Mouse (Mus musculus) adrenal gland, postnatal 25 days (tissue): ENCODE measurements around the gene Rps23. TPM values are rescaled to one million over a fixed set of nuclear protein-coding genes. Genes with fewer than 3 reads are reported as not detected.

ENCODE experiments used
- DNase-seq: peaks from one replicate; pipeline ENCODE4 v3.0.0; 2021; ENCODE audit warnings: mixed read lengths
- total RNA-seq: library from RNA; stranded (reverse); gene quantifications from 2 replicates; pipeline ENCODE4 v1.2.3, GENCODE M21; 2021

Rps23 gene
- total RNA-seq, 1 experiment from 2014 or later, result 412 TPM

DNA sequence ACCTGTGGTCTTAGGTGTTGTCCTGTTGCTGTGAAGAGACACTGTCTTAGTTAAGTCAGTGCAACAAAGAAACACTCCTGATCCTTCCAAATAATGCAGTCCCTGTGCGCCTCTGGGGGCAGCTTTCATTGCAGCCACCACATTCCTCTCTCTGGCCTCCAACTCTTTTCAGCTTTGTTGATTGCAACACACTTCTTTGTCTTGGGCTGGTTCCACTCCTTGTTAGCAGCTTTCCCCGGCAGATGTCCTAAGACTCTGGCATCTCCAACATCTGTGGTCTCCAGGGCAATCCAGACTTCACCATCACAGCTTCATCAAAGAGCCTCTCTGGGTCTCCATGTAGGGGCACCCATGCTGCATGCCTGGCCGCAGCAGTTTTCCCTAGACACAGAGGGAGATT is 10.5 kb downstream of the Rps23 start:
- no peak for DNase-seq

DNA sequence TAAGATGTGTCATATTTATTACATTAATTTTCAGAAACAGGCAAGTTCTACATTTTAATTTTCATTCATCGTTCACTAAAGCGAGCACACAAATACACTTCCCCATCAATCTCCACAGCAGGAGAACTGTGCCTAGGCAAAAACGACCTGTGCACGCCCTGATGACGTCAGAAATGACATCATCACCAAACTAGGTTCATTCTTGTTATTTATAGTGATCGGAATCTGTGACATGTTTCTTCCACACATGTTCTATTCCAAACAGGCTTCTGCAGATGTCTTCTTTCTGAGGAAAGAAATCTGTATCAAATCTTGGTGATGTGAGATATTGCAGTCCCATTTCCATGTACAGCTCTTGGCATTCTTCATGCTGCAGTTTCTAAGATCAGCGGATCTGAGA is 13.1 kb downstream of the Rps23 start:
- DNase-seq, result no peak

DNA sequence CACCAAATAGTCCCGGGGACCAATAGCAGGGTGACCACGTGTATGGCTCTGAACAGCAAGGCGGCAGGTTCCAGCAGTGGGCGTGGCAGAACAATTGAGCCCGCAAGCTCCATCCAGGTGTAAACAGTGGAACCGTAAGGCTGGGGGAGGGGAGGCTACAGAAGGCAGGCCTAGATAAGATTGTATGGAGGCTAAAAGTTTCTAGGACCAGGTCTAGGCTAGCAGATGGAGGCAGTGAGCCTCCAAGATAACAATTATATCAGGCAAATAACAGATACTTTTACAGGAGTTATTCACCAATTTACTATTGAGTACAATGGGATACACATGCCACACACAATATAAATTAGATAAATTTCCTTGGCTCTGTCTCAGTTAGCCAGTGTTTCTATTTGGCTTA is 16.4 kb downstream of the Rps23 start:
- no peak for DNase-seq

DNA sequence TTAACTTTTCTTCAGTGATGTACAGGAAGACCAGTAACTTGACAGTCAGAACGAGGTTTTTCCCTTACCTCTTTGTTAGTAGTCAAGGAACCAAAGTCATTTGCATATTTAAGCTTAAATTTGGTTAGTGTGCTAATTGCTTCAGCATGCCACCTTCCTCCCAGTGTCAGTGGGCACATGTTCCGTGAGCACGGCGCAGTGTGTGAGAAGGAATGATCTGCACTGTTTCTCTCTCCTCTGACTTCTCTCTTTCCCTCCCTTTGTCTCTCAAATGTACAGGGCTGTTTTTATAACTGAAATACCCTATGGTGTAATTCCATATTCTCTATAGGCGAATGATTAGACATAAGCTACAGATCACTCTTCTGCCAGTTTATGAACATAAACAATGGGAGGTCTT is 16.8 kb downstream of the Rps23 start:
- DNase-seq, result no peak

- DNase-seq, result no peak
Measured at GRCm38 (mm10) chr13:90958894-90959293, 36.1 kb downstream of the Rps23 start.

DNA sequence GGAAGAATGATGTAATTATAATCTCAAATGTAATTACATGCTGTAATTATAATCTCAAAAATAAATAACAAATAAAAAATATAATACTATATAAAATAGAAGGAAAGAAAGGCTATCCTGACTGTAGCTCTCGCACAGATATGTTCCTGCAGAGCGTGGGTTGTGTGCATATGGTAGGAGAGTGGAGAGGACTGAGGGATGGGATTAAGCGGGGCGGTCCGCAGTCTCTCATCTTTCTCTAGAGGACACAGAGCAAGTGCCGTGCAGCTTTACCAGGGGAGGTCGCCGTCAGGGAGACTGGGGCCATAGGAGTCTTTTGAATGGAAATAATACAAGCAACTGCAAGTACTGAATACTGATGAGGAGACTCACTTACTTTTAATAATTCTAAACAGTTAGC is 37.8 kb downstream of the Rps23 start:
- no peak for DNase-seq

DNA sequence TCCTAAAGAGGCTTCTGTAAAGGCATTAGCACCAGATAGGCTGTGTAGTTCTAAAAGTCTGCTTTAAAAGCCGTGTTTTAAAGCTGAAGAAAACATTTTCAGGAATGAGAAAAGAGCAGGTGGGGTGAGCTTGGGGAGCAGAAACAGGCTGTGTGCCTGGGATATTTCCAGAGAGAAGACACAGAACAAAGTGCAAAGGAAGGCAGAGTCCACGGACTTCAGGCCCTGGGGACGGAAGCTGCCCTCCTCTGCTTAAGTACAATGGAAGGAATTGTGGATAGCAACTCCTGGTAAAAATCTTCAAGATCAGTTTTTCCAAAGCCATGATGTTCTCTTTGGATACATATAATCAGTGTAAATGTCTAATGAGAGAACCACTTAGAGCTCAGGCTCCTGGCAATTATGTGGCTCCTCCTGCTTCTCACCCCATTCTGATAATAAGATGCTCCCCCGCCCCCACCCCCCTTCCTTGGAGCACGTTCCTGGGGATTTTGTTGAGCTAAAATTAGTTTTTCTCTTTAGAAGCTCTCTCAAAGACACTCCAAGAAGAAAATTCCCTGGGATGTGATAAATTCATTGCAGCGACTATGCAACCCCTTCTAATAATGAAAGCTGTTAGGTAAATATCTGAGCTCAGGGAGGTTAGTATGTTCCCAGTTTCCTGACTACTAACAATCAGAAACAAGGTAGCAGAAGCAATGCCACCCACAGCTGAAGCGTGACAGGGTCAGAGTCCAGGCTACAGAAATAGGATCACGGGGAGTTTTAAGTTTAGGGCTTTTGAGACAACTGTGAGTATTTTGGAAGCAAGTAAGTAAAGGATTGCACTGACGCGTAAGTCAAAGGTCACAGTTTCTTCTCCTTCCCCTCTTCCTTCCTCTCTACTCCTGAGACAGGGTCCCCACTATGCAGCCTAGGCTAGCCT is 40.3 kb downstream of the Rps23 start:
- DNase-seq, result no peak

DNA sequence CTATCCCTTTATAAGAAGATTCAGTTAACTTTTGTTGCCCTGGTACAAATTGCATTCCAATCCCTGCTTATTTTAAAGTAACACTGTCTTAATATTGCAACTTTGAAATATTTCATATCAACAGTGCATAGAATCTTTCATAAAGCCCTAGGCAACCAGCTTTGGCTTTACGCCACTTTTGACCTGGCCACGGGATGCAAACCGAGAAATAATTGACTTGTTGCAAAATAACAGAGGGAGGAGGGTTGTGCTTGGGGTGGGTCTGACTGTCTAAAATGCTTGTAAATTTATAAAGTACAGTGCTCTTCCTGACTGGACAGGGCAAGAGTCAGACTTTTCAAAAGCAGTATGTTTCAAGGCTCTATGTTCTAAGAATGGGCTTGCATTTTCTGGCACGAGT is 41.8 kb downstream of the Rps23 start:
- DNase-seq, result no peak

DNA sequence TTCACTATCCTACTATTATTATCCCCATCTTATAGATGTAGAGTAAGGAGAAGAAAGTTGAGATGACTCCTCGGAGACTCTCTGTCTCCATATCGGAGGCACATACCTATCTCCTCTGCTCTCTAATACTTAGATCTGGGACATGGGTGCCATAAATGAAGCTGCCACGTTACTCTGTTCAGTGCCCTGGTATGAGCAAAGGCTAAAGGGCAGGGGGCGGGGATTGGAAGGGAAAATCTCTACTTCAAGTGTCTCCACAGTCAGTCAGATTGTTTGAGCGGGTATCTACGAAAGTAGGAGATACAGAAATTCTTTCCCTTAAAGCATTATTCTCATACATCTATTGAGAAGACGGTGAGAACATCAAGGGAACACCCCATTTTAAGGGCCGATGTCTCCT is 43.2 kb downstream of the Rps23 start:
- DNase-seq, result no peak

- DNase-seq, result peak; percentile 82
Measured at GRCm38 (mm10) chr13:90967422-90967821, 44.7 kb downstream of the Rps23 start.

DNA sequence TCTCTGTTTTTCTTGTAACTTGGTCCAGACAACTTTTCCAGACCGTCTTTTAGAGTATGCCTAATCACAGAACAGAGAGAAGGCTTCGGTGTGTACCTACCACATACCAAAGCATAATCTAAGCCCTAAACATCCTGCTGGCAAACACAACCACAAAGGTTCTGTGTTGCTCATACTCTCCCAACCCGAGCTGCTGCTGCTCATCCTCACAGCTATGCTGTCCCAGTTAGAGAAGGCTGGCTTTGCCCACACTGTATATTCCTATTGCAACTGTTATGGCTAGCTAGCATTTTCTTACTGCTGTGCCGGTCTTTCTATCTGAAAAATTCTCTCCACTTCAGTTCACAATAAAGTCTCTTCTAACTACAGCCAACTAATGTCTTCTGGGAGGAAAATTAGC is 46.2 kb downstream of the Rps23 start:
- DNase-seq, result no peak

GRCm38 (mm10) chr13:90970259-90971017 is 47.7 kb downstream of the Rps23 start:
- DNase-seq, result no peak

GRCm38 (mm10) chr13:90973409-90973808 is 50.7 kb downstream of the Rps23 start:
- no peak for DNase-seq

Other genes with a start within 250 kb of the Rps23 start
- gene Atp6ap1l, start 17.6 kb upstream of the Rps23 start, total RNA-seq, result not detected in 2 replicates